Mouse (Mus musculus) hindbrain, embryonic 16.5 days (tissue): ENCODE results near the gene Neurl3. TPM values are rescaled to one million over a fixed set of nuclear protein-coding genes. Genes with fewer than 3 reads are reported as not detected.

ENCODE experiments used
- ATAC-seq: fragments of 200-750 bp; cut with Nextera tagmentation; 2 replicates; pipeline ENCODE4 v1.8.0; 2017; ENCODE audit warnings: moderate TSS enrichment, moderate library complexity
- H3K27ac ChIP-seq: fragments of 300-500 bp; sonication (generic); 2 replicates; pipeline ENCODE4 v1.5.1; 2014; ENCODE audit warnings: low read depth, mild to moderate bottlenecking, control low read depth, low read length, moderate library complexity
- H3K27me3 ChIP-seq: fragments of 300-500 bp; sonication (generic); replicated peaks from 2 replicates; pipeline ENCODE4 v1.6.1; 2014; ENCODE audit warnings: low read length; ENCODE audit not compliant: control insufficient read depth, insufficient read depth
- H3K36me3 ChIP-seq: fragments of 300-500 bp; sonication (generic); 2 replicates; pipeline ENCODE4 v1.6.1; 2014; ENCODE audit warnings: mild to moderate bottlenecking, low read length, moderate library complexity, mixed read lengths; ENCODE audit not compliant: control insufficient read depth, insufficient read depth
- H3K4me1 ChIP-seq: fragments of 300-500 bp; sonication (generic); 2 replicates; pipeline ENCODE4 v1.6.1; 2014; ENCODE audit warnings: low read depth, low read length; ENCODE audit not compliant: control insufficient read depth, insufficient read depth
- H3K4me2 ChIP-seq: fragments of 300-500 bp; sonication (generic); 2 replicates; pipeline ENCODE4 v1.6.1; 2014; ENCODE audit warnings: mild to moderate bottlenecking, low read length, control low read depth, moderate library complexity
- H3K4me3 ChIP-seq: fragments of 300-500 bp; sonication (generic); 2 replicates; pipeline ENCODE4 v1.5.1; 2014; ENCODE audit warnings: mild to moderate bottlenecking, low read length, control low read depth, moderate library complexity
- H3K9ac ChIP-seq: fragments of 300-500 bp; sonication (generic); 2 replicates; pipeline ENCODE4 v1.6.1; 2014; ENCODE audit warnings: low read depth, mild to moderate bottlenecking, control low read depth, low read length, moderate library complexity
- H3K9me3 ChIP-seq: fragments of 300-500 bp; sonication (generic); 2 replicates; pipeline ENCODE4 v1.6.1; 2014; ENCODE audit warnings: mild to moderate bottlenecking, low read length, moderate library complexity; ENCODE audit not compliant: control insufficient read depth
- WGBS: fragments of 180-500 bp; shearing (Covaris S2); extraction: QIAGEN DNeasy Blood & Tissue Kit; methylation state at CpG from one replicate; pipeline ENCODE4 v1.1.7; 2014; 5-methylcytosine and 5-hydroxymethylcytosine counted together
- polyA plus RNA-seq: library from polyadenylated mRNA; unstranded; fragments of >200 nt; fragmentation: Nextera tagmentation; extraction: Ambion mirVana; gene quantifications from 2 replicates; pipeline ENCODE4 v1.2.1, GENCODE M21; 2015

Neurl3 gene
- polyA plus RNA-seq, 1 experiment from 2014 or later, result 2.0 TPM

DNA sequence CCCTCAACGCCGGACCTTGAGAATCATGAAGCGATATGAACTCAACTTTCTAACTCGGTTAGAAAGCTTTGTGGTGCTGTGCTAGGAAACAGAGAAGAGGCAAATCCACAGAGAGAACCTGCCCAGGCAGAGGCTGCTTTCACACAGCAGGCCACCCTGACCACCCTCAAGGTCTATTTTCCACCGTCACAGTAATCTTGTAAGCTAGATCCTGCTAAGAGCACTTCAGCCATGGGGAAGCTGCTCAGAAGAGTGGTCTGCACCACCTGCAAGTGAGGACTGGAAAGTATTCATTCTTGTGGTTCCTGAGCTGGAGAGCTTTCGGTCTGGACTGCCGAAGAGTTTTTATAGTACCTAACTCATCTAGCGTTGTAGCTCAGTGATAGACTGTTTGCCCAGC is 27.8 kb upstream of the Neurl3 start:
- peaks cover 3% of the 10 kb centered on the region; the same call in 1 of the 2 replicates for H3K27me3 ChIP-seq

DNA sequence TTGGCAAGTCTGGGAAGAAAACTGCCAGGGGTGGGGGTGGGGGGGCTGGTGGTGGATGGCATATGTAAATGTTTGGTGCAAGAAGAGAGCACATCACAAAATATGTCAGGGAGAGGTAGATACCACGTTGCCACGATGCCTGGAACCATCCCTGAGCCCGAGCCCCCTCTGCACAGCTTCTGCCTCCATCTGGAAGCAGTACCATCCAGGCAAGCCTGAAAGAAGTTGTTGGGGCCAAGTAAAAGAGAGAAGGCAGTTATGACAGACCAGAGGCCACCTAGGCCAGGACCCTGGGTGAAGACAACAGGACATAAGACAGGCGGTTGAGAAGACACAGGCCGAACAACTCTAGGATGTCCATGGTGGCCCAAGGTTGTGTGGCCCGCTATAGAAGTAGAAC is 26.0 kb upstream of the Neurl3 start:
- no peak overlapping the region for H3K4me2 ChIP-seq
- no peak for ATAC-seq
- H3K27ac ChIP-seq, result no peak overlapping the region
- peaks cover 6% of the 10 kb centered on the region for H3K4me1 ChIP-seq
- H3K36me3 ChIP-seq, result no peaks in the 10 kb centered on the region
- H3K9me3 ChIP-seq, result no peaks in the 10 kb centered on the region
- H3K27me3 ChIP-seq, result peaks cover 3% of the 10 kb centered on the region; the same call in 1 of the 2 replicates
- WGBS, result 93% methylated on average over 6 of the region's 6 CpGs
- H3K4me3 ChIP-seq, result no peak overlapping the region
- H3K9ac ChIP-seq, result no peak overlapping the region

More for the DNA sequence above, 27.8 kb upstream of the Neurl3 start:
- Histone ChIP-seq H3K27ac (no peak overlapping the region), H3K36me3 (no peaks in the 10 kb centered on the region), H3K4me3 (no peak overlapping the region), H3K4me1 (peaks cover 6% of the 10 kb centered on the region), H3K4me2 (no peak overlapping the region), H3K9me3 (no peaks in the 10 kb centered on the region), H3K9ac (no peak overlapping the region)
- 80% methylated on average over 8 of the region's 8 CpGs for WGBS
- no peak for ATAC-seq

GRCm38 (mm10) chr1:36299676-36300075 is 25.2 kb upstream of the Neurl3 start:
- Histone ChIP-seq H3K4me3 (no peak overlapping the region), H3K36me3 (no peaks in the 10 kb centered on the region), H3K4me1 (peaks cover 6% of the 10 kb centered on the region), H3K27ac (no peak overlapping the region), H3K27me3 (peaks cover 3% of the 10 kb centered on the region; the same call in 1 of the 2 replicates), H3K9me3 (no peaks in the 10 kb centered on the region), H3K9ac (no peak overlapping the region), H3K4me2 (no peak overlapping the region)
- 52% methylated on average over 2 of the region's 2 CpGs for WGBS
- ATAC-seq, result no peak

- Histone ChIP-seq H3K27me3 (peaks cover 3% of the 10 kb centered on the region; the same call in 1 of the 2 replicates), H3K4me2 (no peak overlapping the region), H3K9me3 (no peaks in the 10 kb centered on the region), H3K27ac (no peak overlapping the region), H3K4me3 (no peak overlapping the region), H3K9ac (no peak overlapping the region), H3K36me3 (no peaks in the 10 kb centered on the region), H3K4me1 (peaks cover 6% of the 10 kb centered on the region)
- WGBS, result 27% methylated on average over 13 of the region's 13 CpGs
- no peak for ATAC-seq
These were observed 24.6 kb upstream of the Neurl3 start for GRCm38 (mm10) chr1:36299126-36299525.

DNA sequence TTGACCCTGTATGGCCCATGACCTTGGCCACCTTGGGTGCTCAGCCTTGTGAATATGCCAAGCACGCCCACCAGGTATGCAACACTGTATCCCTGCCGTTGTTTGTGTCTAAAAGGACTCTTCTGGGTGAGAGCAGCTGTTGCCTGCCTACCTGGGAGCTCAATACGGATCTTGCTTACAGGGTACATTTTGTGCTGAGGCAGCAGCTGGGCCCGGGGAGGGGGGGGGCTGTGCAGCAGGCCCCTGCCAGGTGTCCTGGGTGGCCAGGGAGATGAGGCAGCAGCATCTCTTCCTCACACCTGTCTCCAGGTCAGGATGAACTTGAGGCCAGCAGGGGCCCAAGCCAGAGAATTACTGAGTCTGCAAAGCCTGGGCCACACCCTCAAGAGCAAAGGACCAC is 23.6 kb upstream of the Neurl3 start:
- ATAC-seq, result no peak
- no peak overlapping the region for H3K27ac ChIP-seq
- peaks cover 3% of the 10 kb centered on the region; the same call in 1 of the 2 replicates for H3K27me3 ChIP-seq
- H3K9ac ChIP-seq, result no peak overlapping the region
- H3K4me1 ChIP-seq, result peaks cover 3% of the 10 kb centered on the region
- 82% methylated on average over 4 of the region's 4 CpGs for WGBS
- H3K36me3 ChIP-seq, result no peaks in the 10 kb centered on the region
- H3K4me3 ChIP-seq, result no peak overlapping the region
- no peak overlapping the region for H3K4me2 ChIP-seq
- no peaks in the 10 kb centered on the region for H3K9me3 ChIP-seq

GRCm38 (mm10) chr1:36296466-36297149 is 22.1 kb upstream of the Neurl3 start:
- H3K27ac ChIP-seq, result no peak overlapping the region
- no peak overlapping the region for H3K4me2 ChIP-seq
- no peak for ATAC-seq
- no peak overlapping the region for H3K9ac ChIP-seq
- 71% methylated on average over 9 of the region's 9 CpGs for WGBS
- no peak overlapping the region for H3K4me3 ChIP-seq
- H3K36me3 ChIP-seq, result no peaks in the 10 kb centered on the region
- H3K9me3 ChIP-seq, result no peaks in the 10 kb centered on the region
- peaks cover 3% of the 10 kb centered on the region; the same call in 1 of the 2 replicates for H3K27me3 ChIP-seq
- H3K4me1 ChIP-seq, result no peaks in the 10 kb centered on the region

DNA sequence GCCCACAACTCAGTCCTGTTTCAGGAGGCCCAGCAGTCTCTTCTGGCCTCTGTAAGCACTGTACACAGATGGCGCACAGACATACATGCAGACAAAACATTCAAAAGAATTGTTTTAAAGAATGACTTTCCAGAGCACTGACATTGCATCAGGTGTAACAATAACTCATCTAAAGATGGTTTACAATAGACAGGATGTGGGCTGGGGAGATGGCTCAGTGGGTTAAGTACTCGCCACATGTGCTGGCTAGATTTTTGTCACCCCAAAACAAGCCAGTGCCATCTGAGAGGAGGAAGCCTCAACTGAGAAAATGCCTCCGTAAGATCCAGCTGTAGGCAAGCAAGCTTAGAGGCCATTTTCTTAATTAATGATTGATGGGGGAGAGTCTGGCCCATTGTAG is 19.9 kb upstream of the Neurl3 start:
- Histone ChIP-seq H3K4me1 (no peaks in the 10 kb centered on the region), H3K27ac (no peak overlapping the region), H3K9ac (no peak overlapping the region), H3K9me3 (no peaks in the 10 kb centered on the region), H3K36me3 (no peaks in the 10 kb centered on the region), H3K4me2 (no peak overlapping the region), H3K27me3 (peaks cover 3% of the 10 kb centered on the region; the same call in 1 of the 2 replicates), H3K4me3 (no peak overlapping the region)
- ATAC-seq, result no peak
- WGBS, result 82% methylated on average over 3 of the region's 3 CpGs

- Histone ChIP-seq H3K27me3 (peaks cover 3% of the 10 kb centered on the region; the same call in 1 of the 2 replicates), H3K4me2 (no peak overlapping the region), H3K9ac (no peak overlapping the region), H3K4me1 (no peaks in the 10 kb centered on the region), H3K27ac (no peak overlapping the region), H3K36me3 (no peaks in the 10 kb centered on the region), H3K9me3 (no peaks in the 10 kb centered on the region), H3K4me3 (no peak overlapping the region)
- WGBS, result 89% methylated on average over 8 of the region's 8 CpGs
- no peak for ATAC-seq
These were observed 19.0 kb upstream of the Neurl3 start for GRCm38 (mm10) chr1:36293470-36293869.

GRCm38 (mm10) chr1:36281849-36282248 is 7.4 kb upstream of the Neurl3 start:
- H3K36me3 ChIP-seq, result no peaks in the 10 kb centered on the region
- H3K4me1 ChIP-seq, result no peaks in the 10 kb centered on the region
- H3K4me3 ChIP-seq, result no peak overlapping the region
- 93% methylated on average over 6 of the region's 6 CpGs for WGBS
- H3K4me2 ChIP-seq, result no peak overlapping the region
- no peak overlapping the region for H3K27ac ChIP-seq
- H3K27me3 ChIP-seq, result no peaks in the 10 kb centered on the region
- no peak for ATAC-seq
- H3K9ac ChIP-seq, result no peak overlapping the region
- no peaks in the 10 kb centered on the region for H3K9me3 ChIP-seq
